ENCODE assay signal across 13 mouse cellular contexts in the genomic region with DNA sequence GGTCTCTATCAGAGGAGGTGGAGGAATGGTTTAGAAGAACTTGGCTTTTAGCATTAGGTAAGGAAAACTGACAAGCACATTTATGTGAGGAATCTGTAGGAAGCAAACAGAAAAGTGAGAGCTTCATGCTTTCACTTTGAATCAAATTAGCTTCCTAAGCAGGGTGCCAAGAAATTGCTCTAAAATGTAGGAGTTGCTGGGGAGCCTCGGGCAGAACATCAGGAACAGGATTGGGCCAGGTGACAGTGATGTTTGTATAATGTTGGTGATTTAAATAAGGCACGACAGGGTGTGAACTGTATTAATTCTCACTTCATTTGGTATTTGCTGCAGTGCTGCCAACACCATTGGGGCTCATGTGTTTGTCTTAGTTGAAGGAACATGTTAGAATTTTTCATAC. TPM values are rescaled to one million over a fixed set of nuclear protein-coding genes. Genes with fewer than 3 reads are reported as not detected.
"Had no signal": no experiment of that assay in that cellular context is flagged by ENCODE, and none has a peak within 500 bp of the region (broad histone marks: within the 10 kb centered on the region; RNA-seq: fewer than 3 reads in every experiment).

No protein-coding gene starts in this region.

- H3K4me3 ChIP-seq: left cerebral cortex, adult 2 months; limb, embryonic 10.5 days; liver, embryonic 15.5 days; midbrain, embryonic 13.5 days; neural tube, embryonic 15.5 days had no signal

- H3K9ac ChIP-seq: liver, embryonic 15.5 days; midbrain, embryonic 13.5 days; neural tube, embryonic 15.5 days had no signal

- DNase-seq: kidney, adult 18-20 months; kidney, postnatal 25 days; lung, adult 2 months; right cerebral cortex, postnatal 4 days; spleen, adult 18-20 months; thymus, postnatal 36 days had no signal

- H3K27me3 ChIP-seq: liver, embryonic 15.5 days; midbrain, embryonic 13.5 days; neural tube, embryonic 15.5 days had no signal

- H3K27ac ChIP-seq: limb, embryonic 10.5 days; liver, embryonic 15.5 days; midbrain, embryonic 13.5 days; neural tube, embryonic 15.5 days had no signal

- H3K4me1 ChIP-seq: limb, embryonic 10.5 days; liver, embryonic 15.5 days; midbrain, embryonic 13.5 days; neural tube, embryonic 15.5 days had no signal

- H3K4me2 ChIP-seq: liver, embryonic 11.5 days; liver, embryonic 15.5 days; midbrain, embryonic 13.5 days; neural tube, embryonic 15.5 days had no signal

- H3K9me3 ChIP-seq: limb, embryonic 10.5 days; liver, embryonic 15.5 days; midbrain, embryonic 13.5 days; neural tube, embryonic 15.5 days had no signal

- ATAC-seq: lung, postnatal 0 days; midbrain, embryonic 13.5 days had no signal

RNA-seq across cellular contexts. Expression of a gene that starts 31.9 kb away (rescaled TPM):
- polyA plus RNA-seq: liver, embryonic 15.5 days had no signal
